In the genomic region with DNA sequence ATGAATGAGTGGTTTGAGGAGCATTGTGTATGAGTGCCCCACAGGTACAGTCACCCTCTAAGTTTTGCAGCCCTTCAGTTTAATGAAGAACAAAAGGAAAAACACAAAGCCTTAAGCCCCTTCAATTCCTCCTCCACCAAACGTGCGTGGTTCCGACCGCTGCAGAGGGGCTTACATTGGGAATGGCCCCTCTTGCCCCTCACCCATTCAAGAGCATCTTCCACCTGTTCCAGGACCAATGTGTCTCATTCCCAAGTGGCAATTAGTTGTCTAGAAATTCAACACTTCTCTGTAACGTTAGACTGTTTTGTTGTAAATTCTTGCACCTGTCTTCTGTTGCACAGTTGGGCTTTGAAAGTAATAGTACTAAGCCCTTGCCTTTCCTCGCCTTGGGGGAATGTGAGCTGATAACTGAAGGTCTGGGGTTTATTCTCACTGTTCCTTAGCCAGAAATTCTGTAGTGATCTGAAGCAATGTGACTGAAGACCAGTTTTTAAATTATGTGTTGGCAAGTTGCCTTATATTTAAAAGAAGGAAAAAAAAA, we compare ENCODE assay signal across 22 mouse cellular contexts. TPM values are rescaled to one million over a fixed set of nuclear protein-coding genes. Genes with fewer than 3 reads are reported as not detected.
"Had no signal": no experiment of that assay in that cellular context is flagged by ENCODE, and none has a peak within 500 bp of the region (broad histone marks: within the 10 kb centered on the region; RNA-seq: fewer than 3 reads in every experiment).

No protein-coding gene starts in this region.

- H3K4me2 ChIP-seq: liver, embryonic 11.5 days; lung, embryonic 14.5 days; midbrain, embryonic 12.5 days; midbrain, embryonic 15.5 days; neural tube, embryonic 13.5 days; stomach, embryonic 15.5 days had no signal

- H3K9me3 ChIP-seq: midbrain, embryonic 12.5 days; midbrain, embryonic 15.5 days; neural tube, embryonic 13.5 days; stomach, embryonic 15.5 days had no signal

- H3K27ac ChIP-seq: kidney, postnatal 0 days; layer of hippocampus, adult 2 months; liver, embryonic 14.5 days; macrophage; midbrain, embryonic 12.5 days; midbrain, embryonic 15.5 days; neural tube, embryonic 13.5 days; stomach, embryonic 15.5 days had no signal

- DNase-seq: kidney, adult 9 months; layer of hippocampus, adult 9-11 months; liver, postnatal 0 days; lung, embryonic 14.5 days; retina, postnatal 1 day; right cerebral cortex, postnatal 25 days; spleen, adult 18-20 months; thymus, adult 2 months; thymus, postnatal 14 days; thymus, postnatal 4 days had no signal

- H3K27me3 ChIP-seq: midbrain, embryonic 12.5 days; midbrain, embryonic 15.5 days; neural tube, embryonic 13.5 days; stomach, embryonic 15.5 days had no signal

- ATAC-seq: liver, postnatal 0 days; lung, postnatal 0 days; midbrain, embryonic 15.5 days had no signal

- H3K4me3 ChIP-seq: layer of hippocampus, adult 2 months; midbrain, embryonic 12.5 days; midbrain, embryonic 15.5 days; neural tube, embryonic 13.5 days; stomach, embryonic 15.5 days had no signal

- H3K9ac ChIP-seq: liver, embryonic 14.5 days; liver, postnatal 0 days; lung, embryonic 14.5 days; midbrain, embryonic 12.5 days; midbrain, embryonic 15.5 days; stomach, embryonic 15.5 days had no signal

RNA-seq across cellular contexts. Expression of gene Rab34, which starts 32.0 kb away (rescaled TPM):
- total RNA-seq: megakaryocyte, adult 5-6 weeks; neutrophil, adult 5-6 weeks had no signal
